Mouse (Mus musculus) left cerebral cortex, postnatal 14 days (tissue): Measurements from ENCODE around the gene Tlr6. TPM values are rescaled to one million over a fixed set of nuclear protein-coding genes. Genes with fewer than 3 reads are reported as not detected.

Source experiments
- DNase-seq, 2 experiments: peaks; one replicate each; pipeline ENCODE4 v3.0.0; 2021 to 2022; ENCODE audit warnings: low spot score in 2 of 2, mixed read lengths in 1 of 2
- intact Hi-C: fragments of 180-260 bp; cut with DNase I; formaldehyde crosslinking; loops from one replicate; pipeline ENCODE4 v1.15.1; 2025
- long read RNA-seq, 2 experiments: library from polyadenylated mRNA; stranded (forward); transcript quantifications; one replicate each; pipeline ENCODE4 v2.0.0; 2021
- total RNA-seq, 2 experiments: library from RNA; stranded (reverse); gene quantifications; 2 replicates each; pipeline ENCODE4 v1.2.3; 2021

The Tlr6 gene
- total RNA-seq = 1 to 10 TPM in 1 of 2 experiments, under 1 TPM in 1; 0.70 to 1.8 TPM
- long read RNA-seq, experiment 1 = 0 reads
- long read RNA-seq, experiment 2 = 0 reads

DNA sequence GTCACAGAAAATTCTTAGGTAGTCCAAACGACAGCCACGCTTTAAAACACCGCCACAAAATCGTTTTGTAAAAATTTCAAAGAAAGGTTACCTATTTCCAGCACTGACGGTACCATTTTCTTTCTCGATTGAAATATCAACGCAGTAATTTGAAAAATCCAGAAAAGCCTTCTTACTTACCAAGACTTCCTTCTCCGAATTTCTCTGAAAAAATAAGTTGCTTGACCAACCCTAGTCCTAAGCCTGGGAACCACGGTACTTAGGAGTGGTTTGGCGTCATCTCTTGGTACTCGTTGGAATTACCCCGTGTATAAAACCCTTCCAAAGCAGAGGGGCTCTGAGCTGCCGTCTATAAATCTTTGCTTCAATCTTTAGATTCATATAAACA lies at the start of gene Tlr6:
TSS of gene Tlr6 (minus strand) at position 255 of the 388 bp plus-strand sequence.
- DNase-seq = peak; percentile 43 to 71
- intact Hi-C loops = loop anchor here (10.0 kb wide), 1 partner anchor 75 kb away; no protein-coding TSS in a partner anchor

DNA sequence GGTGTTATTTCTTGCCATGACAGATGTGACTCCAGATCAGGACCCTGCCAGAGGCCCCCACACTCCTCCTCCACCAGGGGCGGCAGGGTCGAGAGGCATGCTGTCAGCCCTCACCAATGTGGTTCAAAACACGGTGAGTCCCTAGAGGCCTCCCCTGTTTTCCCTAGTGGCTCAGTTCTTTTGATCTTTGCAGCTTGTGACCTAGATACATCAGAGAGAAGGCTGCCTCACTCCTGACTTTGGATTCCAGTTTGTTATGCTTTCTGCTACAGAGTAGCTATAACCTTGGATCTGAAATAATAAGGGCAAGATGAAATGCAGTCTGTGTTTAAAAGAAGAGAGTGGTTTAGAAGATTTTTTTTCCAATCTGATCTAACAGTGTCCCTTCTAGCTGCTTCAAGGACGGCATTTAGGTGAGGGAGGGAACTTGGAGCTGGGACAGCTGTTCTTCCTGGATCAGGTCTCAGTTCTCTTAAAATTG lies 46.2 kb upstream of the Tlr6 start:
- intact Hi-C loops = loop anchor here (10.0 kb wide), 1 partner anchor 379 kb away; no protein-coding TSS in a partner anchor

DNA sequence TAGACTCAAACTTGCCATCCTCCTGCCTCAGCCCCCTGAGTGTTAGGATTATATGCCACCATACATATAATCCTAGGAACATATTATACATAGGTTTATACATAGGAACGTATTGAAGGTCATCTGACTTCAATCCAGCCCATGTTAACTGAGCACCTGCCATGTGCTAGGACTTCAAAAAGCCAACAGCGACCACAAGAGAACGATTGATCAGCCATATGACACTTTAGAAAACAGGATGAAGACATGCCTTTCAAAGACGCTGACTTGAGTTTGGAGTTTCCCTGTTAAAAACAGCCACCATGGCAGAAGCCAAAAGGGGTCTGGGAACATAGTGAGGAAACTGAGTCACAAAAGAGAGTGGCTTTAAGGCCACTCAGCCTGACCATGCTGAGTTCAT lies 45.4 kb upstream of the Tlr6 start:
- intact Hi-C loops = loop anchor here (10.0 kb wide), 1 partner anchor 380 kb away; no protein-coding TSS in a partner anchor
- DNase-seq = no peak

More for the DNA sequence above, 46.2 kb upstream of the Tlr6 start:
- peak in 1 of 2 experiments; percentile 17 for DNase-seq

DNA sequence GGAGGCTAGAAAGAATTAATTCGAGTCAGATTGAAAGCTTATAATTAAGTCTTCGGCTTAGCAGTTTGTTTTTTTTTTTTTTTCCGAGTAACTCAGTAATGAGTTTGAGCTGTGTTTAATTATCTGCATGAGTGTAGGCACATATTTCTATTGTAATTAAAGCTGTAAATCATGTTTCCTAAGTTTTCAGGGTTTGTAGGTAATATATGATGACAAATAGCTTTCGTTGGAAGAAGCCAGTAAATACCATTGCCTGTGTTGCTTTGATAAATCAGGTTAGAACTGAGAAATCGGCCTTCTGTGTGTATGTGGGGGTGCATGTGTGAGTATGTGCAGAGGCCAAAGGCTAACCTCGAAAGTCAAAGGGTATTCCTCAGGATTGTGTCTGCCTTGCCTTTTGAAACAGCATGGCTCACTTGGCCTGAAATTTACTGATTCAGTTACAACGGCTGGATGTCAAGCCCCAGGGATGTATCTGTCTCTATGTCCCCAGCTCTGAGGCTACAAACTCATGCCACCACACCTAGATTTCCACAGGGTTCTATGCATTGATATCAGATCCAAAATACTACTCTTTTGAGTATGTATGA lies 44.1 kb upstream of the Tlr6 start:
- no peak for DNase-seq
- intact Hi-C loops = loop anchor here (1.0 to 10.0 kb wide), 3 partner anchors 209 to 381 kb away; no protein-coding TSS in a partner anchor

DNA sequence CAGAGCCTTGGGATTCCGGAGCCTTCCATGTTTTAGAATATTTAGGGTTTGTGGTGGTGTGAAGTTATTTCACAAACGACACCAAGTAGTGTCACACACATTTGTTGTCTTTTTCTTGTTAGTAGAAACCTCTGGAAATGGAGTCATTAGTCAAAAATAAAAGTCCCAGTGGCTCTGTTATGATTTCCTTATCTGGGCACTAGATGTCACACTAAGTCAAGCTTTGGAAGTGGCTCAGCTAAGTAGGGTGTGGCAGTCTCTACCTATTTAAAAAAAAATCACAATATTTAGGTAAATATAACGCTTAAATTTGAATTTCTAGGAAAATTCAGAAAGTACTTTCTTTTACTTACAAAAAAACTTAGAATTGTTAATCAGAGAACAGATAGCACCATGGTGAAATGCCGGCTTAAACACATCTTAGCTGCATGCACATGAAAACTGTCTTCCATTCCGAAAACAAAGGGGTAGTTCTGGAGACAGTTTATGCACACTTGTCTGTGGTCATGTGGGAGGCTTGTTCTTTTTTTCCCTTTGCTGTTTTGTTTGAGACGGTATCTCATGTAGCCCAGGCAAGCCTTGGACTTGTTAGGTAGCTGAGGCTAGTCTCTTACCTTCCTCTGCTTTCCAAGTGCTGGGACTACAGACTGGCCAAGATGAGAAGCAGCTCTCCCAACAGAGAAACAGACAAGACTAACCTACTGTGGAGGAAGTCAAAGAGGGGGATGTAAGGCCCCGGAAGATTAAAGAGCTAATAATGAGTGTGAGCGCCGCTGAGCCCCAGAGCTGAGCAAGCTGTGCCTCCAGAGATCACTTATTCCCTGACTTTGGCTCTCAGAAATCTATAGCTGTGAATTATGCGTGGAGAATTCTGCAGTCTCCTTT lies 43.3 kb upstream of the Tlr6 start:
- peak in 1 of 2 experiments; percentile 33 for DNase-seq
- intact Hi-C loops = loop anchor here (1.0 to 10.0 kb wide), 3 partner anchors 210 to 382 kb away; no protein-coding TSS in a partner anchor

DNA sequence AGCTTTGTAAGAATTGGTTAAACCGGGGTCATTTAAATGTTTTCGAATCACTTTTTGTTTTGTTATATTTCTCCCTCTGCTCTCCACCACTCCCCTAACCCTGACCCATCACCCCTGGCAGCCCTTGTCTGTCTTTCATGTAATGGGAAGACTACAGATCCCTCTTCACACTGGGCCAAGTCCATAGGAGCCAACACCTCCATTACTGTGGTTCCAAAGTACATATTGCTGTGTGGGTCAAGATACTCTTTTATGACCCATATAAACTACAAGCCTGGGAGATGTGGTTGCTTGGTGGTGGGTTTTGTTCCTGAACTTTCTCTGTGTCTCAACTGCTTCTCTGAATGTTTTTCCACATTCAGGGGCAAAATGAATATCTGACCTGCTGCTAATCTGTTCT lies 35.5 kb upstream of the Tlr6 start:
- intact Hi-C loops = no loop called here
- no peak for DNase-seq

DNA sequence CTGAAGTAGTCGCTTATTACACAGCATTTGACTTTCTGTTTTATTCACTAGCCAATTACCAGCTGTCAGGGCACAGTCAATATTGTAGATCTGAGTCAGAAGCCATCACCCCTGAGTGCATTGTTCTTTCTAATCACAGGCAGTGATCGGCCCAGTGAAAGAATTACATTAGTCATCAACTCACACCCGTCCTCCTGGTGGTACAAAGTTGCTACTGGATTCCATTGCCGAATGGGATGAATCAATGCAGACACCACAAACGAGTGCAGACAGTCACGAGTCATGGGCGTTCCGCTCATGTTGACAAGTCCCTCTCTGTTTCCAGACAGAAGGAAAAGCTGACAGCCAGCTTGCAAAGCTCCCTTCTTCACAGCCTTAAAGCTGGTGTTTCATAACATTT lies 32.6 kb upstream of the Tlr6 start:
- intact Hi-C loops = no loop called here
- DNase-seq = peak; percentile 25 to 35

DNA sequence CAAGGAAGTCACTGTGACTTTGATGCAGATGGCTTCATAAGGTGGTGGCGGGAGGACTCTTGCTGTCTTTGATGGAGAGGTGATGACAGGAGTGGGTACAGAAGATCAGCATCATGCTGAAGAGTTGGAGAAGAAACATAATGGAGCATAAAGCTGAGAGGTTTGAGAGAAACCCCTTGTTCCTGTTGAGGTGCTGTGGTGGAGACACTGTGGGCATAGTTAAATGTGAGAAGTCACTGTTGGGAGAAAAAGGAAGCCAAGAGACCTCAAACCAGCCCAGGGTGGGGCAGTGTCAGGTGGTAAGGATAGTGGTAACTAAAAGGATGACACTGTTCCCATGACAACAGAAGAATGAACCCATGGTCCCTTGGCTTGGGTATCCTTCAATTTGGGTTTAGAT lies 30.0 kb upstream of the Tlr6 start:
- DNase-seq = no peak
- intact Hi-C loops = no loop called here

DNA sequence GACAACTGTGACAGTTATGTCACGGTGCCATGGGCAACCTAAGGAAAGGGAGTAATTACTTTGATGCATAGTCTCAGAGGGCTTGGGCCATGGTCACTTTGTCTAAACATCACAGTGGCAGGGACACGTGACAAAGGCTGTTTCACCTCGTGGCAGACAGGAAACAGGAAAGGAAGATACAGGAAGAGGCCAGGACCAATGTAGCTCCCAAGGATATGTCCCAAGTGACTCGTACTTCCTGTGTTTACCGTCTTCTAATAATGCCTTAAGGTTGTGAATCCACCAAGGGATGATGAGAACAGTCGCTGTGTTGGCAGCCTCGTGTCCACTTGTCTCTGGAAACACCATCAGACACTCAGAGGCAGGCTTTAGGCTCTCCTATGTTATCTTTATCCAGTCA lies 26.1 kb upstream of the Tlr6 start:
- no peak for DNase-seq
- intact Hi-C loops = no loop called here

DNA sequence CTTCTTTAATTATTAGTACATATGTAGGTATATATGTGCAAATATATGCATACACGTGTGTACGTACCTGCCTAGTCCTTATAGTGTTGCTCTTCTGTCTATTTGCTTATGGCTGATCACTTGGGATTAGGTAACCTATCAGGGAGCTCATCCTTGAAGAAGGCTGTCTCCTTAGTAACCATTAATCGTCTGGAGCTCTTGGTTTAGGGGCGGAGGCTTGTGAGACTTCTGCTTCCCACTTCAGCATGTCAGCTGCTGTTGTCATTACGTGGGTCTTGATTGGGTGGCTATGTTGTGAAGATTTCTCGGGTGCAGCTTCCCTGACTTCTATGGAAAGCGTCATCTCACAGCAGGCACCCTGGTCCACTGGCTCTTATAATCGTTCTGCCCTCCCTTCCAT lies 17.2 kb upstream of the Tlr6 start:
- DNase-seq = peak in 1 of 2 experiments; percentile 20
- intact Hi-C loops = no loop called here

DNA sequence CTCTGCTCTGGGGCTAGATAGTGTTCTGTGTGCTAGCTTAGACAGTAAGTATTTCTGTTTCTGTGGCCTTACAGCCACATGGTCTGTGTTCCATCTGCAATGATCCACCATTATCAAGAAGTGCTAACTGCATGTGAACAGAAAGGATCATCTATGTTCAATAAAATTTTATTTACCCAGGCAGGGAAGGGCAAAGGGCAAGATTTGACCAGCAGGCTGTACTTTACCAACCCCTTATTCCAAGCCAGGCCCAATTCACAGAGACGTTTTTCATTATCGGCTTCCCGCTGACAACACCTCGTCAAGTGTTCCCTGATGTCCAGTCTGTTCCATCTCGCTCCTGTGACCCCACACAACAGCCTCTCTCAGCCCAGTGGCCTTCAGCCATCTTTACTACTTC lies 15.2 kb upstream of the Tlr6 start:
- no peak for DNase-seq
- intact Hi-C loops = no loop called here

DNA sequence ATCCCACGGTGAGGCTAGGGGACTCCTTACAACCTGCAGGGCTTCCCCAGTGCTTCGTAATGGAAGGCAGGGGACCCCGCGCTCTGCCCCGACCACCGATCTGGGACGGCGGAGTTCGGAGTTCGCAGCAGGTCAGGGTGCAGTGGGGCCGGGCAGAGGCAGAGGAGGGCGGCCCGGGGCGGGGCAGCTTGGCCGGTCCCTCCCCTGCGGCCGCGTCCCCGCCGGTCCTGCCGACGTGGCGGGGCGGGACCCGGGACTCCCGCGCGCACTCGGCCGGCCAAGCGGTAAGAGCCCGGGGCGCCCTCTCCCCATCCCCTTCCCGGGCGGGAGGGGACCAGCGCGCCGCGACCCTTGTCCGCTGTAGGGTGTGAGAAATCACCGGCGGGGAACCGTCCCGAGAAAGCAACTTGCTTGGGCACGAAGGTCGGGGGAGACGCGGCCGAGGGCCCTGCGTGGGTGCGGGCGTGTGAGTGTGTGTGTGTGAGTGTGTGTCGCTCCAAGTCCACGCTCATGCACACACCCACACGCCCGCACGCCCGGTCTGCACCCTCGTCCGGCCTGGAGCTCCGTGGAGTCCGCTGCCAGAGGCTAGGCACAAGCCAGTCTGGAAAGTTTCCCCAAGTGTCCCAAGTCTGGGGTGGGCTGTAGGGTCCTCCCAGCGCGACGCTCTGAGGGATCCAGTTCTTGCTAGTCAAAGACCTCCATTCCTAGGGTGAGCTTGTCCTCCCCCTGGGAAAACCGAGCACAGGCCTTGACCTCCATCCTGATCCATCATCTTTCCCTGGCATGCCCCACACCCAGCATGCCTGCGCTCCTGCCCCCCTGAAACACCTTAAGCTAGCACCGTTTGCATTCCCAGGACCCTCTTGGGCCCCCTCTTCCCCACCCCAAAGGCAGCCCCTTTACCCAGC lies 10.2 kb upstream of the Tlr6 start, which contains the start of gene Fam114a1:
TSS of gene Fam114a1 (plus strand) at position 211 of the 911 bp plus-strand sequence.
- DNase-seq = peak in 1 of 2 experiments; percentile 8
- intact Hi-C loops = no loop called here

DNA sequence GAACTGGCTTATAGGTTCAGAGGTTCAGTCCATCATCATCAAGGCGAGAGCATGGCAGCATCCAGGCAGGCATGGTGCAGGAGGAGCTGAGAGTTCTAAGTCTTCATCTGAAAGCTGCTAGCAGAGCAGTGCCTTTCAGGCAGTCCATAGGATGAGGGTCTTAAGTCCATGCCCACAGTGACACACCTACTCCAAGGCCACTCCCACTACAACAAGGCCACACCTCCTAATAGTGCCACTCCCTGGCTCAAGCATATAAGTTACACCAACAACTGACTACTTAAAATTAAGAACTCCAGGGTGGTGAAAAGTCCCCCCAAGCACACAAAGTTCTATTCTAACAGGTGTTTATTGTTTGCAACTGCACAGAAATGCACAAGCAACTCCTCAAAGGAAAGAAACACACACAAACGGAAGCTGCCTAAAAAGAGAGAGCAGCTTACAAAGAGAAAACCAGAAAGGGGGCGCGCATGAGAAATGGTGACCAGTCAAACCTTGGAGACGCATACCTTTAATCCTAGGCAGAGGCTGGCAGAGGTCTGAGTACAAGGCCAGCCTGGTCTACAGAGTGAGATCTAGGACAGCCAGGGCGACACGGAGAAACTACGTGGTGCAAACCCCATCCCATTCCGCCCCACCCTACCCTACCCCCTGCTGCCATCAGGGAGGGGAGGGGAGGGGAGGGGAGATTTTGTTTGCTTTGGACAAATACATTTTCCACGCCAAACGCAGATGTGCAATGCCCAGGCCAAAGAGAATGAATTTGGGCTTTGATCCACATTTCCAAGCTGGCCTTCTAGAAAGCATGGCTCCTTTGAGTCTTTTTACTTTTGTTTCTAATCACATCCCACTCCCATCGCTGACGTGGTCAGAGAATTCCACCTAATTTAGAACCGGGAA lies 9.3 kb upstream of the Tlr6 start:
- no peak for DNase-seq
- intact Hi-C loops = no loop called here

DNA sequence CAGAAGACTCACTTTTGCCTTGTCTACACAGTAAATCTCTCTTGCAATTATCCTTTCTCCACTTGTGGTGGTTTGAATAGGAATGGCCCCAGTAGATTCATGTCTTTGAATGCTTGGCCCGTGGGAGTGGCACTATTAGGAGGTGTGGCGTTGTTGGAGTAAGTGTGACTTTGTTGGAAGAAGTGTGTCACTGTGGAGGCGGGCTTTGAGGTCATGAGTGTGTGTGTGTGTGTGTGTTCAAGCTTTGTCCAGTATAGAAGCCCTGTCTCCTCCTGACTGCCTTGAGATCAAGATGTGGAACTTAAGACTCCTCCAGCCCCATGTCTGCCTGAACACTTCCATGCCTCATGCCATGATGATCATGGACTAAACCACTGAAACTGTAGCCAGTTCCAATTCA lies 3.8 kb upstream of the Tlr6 start:
- DNase-seq = no peak
- intact Hi-C loops = no loop called here

DNA sequence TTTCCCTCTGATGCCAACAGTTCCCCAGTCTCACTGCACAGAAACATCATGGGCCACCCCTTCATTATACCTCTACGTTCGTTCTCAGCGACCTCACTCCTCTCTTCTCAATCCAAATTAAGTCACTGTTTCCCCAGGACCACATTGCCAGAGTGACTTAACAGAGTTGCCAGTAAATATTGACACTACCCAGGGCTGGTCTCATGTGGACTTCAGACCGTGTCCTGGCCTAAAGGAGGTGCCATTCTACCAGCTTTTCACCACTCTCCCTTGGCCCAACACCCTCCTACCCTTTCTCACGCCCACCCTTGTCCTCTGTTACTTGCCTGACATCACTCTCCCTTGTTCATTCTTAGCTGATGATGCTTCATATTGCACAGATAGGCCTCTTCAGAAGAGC lies 3.4 kb upstream of the Tlr6 start:
- intact Hi-C loops = no loop called here
- no peak for DNase-seq

DNA sequence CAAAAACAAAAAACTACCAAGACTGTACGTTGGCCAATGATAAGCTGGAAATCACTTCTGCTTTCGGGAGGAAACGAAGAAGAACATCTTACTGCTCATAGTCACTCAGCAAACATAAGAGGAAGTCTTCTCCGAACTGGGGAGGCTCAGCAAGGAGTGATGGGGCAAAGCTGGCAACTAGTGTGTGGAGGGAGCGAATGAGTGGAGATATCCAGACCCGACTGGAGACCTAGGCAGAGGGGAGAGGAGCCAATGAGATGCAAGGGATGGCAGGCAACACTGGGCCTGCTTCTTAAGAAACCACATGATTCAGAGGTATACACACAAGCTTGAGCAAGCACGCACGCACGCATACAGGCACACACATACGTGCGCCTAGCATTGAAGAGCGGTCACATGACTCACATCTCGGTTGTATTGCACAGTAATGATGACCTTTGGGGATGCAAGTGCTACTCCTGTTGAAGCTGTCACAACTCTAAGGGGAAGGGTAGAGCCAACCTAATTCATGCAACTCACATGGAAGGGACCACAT lies 1.0 kb upstream of the Tlr6 start:
- intact Hi-C loops = no loop called here

DNA sequence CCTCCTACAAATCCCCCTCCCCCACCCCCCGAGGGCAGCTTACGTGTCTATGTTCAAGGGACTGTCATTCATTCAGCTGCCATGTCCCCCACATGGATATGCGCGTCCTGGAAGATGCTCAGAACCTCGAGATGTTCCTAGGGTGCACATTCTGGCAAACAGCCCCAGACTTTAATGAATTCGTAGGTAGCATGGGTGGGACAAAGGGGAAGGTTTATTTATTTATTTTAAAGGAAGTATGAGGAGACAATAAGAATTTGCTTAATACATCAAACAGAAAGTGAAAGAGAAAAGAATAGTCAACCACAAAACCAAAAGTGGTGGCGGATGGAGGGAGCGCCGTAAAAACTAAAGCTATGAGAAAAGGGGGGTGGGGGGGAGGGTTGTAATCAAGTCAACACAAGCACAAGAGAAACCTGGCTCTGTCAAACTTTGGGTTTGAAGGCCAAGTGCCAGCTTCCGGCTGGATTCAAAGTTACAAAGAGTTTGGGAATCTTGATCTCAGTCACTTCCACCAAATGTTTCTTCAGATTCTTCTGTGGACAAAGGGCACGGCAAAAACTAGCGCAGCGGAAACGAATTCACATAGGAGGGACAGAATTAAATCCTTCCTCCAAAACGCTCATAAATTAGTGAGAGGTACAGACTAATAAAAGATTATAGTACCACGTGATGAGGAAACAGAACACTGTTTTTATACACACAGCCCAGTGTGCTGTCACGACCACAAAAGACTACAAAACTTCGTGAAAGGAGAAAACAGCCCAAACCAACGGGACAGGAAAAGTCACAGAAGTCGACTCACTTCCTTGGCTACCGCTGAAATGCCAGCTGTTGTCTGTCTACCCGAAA lies 680 bp downstream of the Tlr6 start:
- intact Hi-C loops = loop anchor here (10.0 kb wide), 1 partner anchor 74 kb away; no protein-coding TSS in a partner anchor
- no peak for DNase-seq

More for the DNA sequence above, 1.0 kb upstream of the Tlr6 start:
- no peak for DNase-seq
